Mouse (Mus musculus) forebrain, embryonic 16.5 days (tissue): ENCODE results near the gene Pxmp4. TPM values are rescaled to one million over a fixed set of nuclear protein-coding genes. Genes with fewer than 3 reads are reported as not detected.
A peak's percentile ranks its signal among the peaks of the same experiment; 100 is the strongest.

ENCODE experiments used
- ATAC-seq: fragments of 200-750 bp; cut with Nextera tagmentation; 2 replicates; pipeline ENCODE4 v1.8.0; 2017; ENCODE audit warnings: mild to moderate bottlenecking, moderate library complexity
- H3K27ac ChIP-seq: fragments of 300-500 bp; sonication (generic); 2 replicates; pipeline ENCODE4 v1.5.1; 2014; ENCODE audit warnings: low read length, control low read depth
- H3K27me3 ChIP-seq: fragments of 300-500 bp; sonication (generic); replicated peaks from 2 replicates; pipeline ENCODE4 v1.6.1; 2014; ENCODE audit warnings: low read length; ENCODE audit not compliant: control insufficient read depth, insufficient read depth
- H3K36me3 ChIP-seq: fragments of 300-500 bp; sonication (generic); 2 replicates; pipeline ENCODE4 v1.6.1; 2014; ENCODE audit not compliant: control insufficient read depth, insufficient read depth
- H3K4me1 ChIP-seq: fragments of 300-500 bp; sonication (generic); replicated peaks from 2 replicates; pipeline ENCODE4 v1.6.1; 2014; ENCODE audit warnings: low read length; ENCODE audit not compliant: control insufficient read depth, insufficient read depth
- H3K4me2 ChIP-seq: fragments of 300-500 bp; sonication (generic); 2 replicates; pipeline ENCODE4 v1.6.1; 2014; ENCODE audit warnings: mild to moderate bottlenecking, low read length, control low read depth
- H3K4me3 ChIP-seq: fragments of 300-500 bp; sonication (generic); replicated peaks from 2 replicates; pipeline ENCODE4 v1.5.1; 2014; ENCODE audit warnings: mild to moderate bottlenecking, low read length, control low read depth
- H3K9ac ChIP-seq: fragments of 300-500 bp; sonication (generic); replicated peaks from 2 replicates; pipeline ENCODE4 v1.6.1; 2014; ENCODE audit warnings: low read depth, low read length, control low read depth
- H3K9me3 ChIP-seq: fragments of 300-500 bp; sonication (generic); 2 replicates; pipeline ENCODE4 v1.6.1; 2016; ENCODE audit warnings: low read length; ENCODE audit not compliant: control insufficient read depth
- WGBS: fragments of 180-500 bp; shearing (Covaris S2); extraction: QIAGEN DNeasy Blood & Tissue Kit; methylation state at CpG from one replicate; pipeline ENCODE4 v1.1.7; 2014; 5-methylcytosine and 5-hydroxymethylcytosine counted together
- polyA plus RNA-seq: library from polyadenylated mRNA; unstranded; fragments of >200 nt; fragmentation: Nextera tagmentation; extraction: Ambion mirVana; gene quantifications from 2 replicates; pipeline ENCODE4 v1.2.1, GENCODE M21; 2015

The Pxmp4 gene
- polyA plus RNA-seq, result 12.0 and 14.8 TPM in 2 replicates

- Histone ChIP-seq H3K4me2 (peak within 1 kb of the TSS; percentile 74), H3K27me3 (peaks cover 2% of the 10 kb centered on the region; the same call in 1 of the 2 replicates), H3K27ac (no peak within 1 kb of the TSS), H3K36me3 (no peaks in the 10 kb centered on the region), H3K4me3 (peak within 1 kb of the TSS; percentile 74), H3K9me3 (no peaks in the 10 kb centered on the region), H3K9ac (peak within 1 kb of the TSS; percentile 73), H3K4me1 (peaks cover 13% of the 10 kb centered on the region)
- peak; percentile 100 for ATAC-seq
- WGBS, result 1% methylated on average over 13 of the region's 13 CpGs
Measured at GRCm38 (mm10) chr2:154603638-154604153, at the start of gene Pxmp4. Gene Pxmp4, minus strand, starts transcription at chr2:154603708.

- no peak for ATAC-seq
- H3K27ac ChIP-seq, result no peak within 1 kb of the TSS
Measured at GRCm38 (mm10) chr2:154651363-154651762, 47.9 kb upstream of the Pxmp4 start, which contains the start of gene Chmp4b. Gene Chmp4b, plus strand, starts transcription at chr2:154651705.

DNA sequence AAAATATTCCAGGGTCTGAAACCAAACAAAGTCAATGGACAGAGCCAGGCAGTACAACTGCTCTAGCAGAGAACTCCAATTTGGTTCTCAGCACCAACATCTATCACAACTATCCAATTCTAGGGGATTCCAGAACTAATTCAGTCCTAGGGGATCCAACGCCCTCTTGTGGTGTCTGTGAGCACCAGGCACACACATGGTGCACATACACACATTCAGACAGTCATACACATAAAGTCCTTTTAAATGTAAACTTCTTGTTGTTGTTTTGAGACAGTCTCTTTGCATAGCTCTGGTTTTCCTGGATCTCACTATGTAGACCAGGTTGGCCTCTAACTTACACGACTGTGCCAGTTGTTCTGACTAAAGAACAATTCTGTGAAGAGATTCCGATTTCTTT, 46.9 kb upstream of the Pxmp4 start:
- H3K27ac ChIP-seq, result no peak overlapping the region
- no peaks in the 10 kb centered on the region for H3K27me3 ChIP-seq
- no peak for ATAC-seq
- 0 out of 2 replicates have a peak, but pooled peaks cover 2% of the 10 kb centered on the region for H3K9me3 ChIP-seq
- no peak overlapping the region for H3K4me3 ChIP-seq
- no peaks in the 10 kb centered on the region for H3K4me1 ChIP-seq
- WGBS, result 83% methylated on average over 3 of the region's 3 CpGs
- H3K36me3 ChIP-seq, result peaks cover 3% of the 10 kb centered on the region
- no peak overlapping the region for H3K4me2 ChIP-seq
- no peak overlapping the region for H3K9ac ChIP-seq

More at GRCm38 (mm10) chr2:154651363-154651762, 47.9 kb upstream of the Pxmp4 start, which contains the start of gene Chmp4b:
- Histone ChIP-seq H3K4me3 (no peak within 1 kb of the TSS), H3K27me3 (no peaks in the 10 kb centered on the region), H3K9me3 (0 out of 2 replicates have a peak, but pooled peaks cover 2% of the 10 kb centered on the region), H3K4me1 (peaks cover 2% of the 10 kb centered on the region; the same call in 1 of the 2 replicates), H3K4me2 (no peak within 1 kb of the TSS), H3K9ac (no peak within 1 kb of the TSS), H3K36me3 (peaks cover 1% of the 10 kb centered on the region; the same call in 1 of the 2 replicates)
- 64% methylated on average over 8 of the region's 8 CpGs for WGBS

DNA sequence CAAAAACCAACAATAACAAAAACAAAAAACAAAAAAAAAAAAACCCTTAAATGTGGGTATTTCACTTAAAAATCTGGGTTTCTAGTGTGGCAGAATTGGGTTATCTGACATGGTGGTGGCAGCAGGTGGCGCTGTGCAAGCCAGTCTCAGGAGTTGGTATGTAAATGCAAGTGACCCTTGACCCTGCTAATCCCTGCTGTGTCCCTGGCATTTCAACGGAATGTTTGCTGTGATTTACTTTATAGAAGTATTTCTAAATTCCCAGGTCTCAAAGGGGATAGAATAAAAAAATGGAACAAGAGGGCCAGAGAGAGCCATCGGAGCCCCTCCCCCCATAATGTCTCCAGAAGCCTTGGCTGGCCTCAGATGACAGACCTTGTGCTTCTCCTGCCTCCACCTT, 44.6 kb upstream of the Pxmp4 start:
- Histone ChIP-seq H3K36me3 (peaks cover 8% of the 10 kb centered on the region), H3K4me2 (no peak overlapping the region)
- WGBS, result 24% methylated on average over 3 of the region's 3 CpGs

DNA sequence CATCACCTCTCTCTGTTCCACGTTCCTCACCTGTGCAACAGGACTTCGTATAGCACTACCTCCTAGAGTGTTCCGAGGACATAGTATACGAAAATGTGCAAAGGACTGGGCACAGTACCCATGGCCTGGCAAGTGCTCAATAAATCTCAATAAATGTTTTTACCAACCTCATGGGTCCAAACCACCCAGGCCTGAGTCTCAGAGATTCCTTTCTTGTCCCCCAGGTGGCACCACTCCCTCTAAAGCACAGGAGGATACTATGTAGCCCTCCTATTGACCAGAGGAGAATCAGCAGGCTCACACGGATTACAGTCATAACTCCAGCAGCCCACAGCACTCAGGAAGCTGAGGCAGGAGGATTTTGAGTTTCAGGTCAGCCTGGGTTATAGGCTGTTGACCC, 43.1 kb upstream of the Pxmp4 start:
- H3K27me3 ChIP-seq, result no peaks in the 10 kb centered on the region
- 74% methylated on average over 5 of the region's 5 CpGs for WGBS
- H3K4me2 ChIP-seq, result no peak overlapping the region
- peak; percentile 10; the same call in 1 of the 2 replicates for ATAC-seq
- 0 out of 2 replicates have a peak, but pooled peaks cover 2% of the 10 kb centered on the region for H3K9me3 ChIP-seq
- no peaks in the 10 kb centered on the region for H3K4me1 ChIP-seq
- H3K36me3 ChIP-seq, result peaks cover 18% of the 10 kb centered on the region
- H3K4me3 ChIP-seq, result no peak overlapping the region
- no peak overlapping the region for H3K9ac ChIP-seq
- H3K27ac ChIP-seq, result no peak overlapping the region

More for the DNA sequence above, 44.6 kb upstream of the Pxmp4 start:
- no peaks in the 10 kb centered on the region for H3K27me3 ChIP-seq
- H3K4me3 ChIP-seq, result no peak overlapping the region
- H3K9me3 ChIP-seq, result 0 out of 2 replicates have a peak, but pooled peaks cover 2% of the 10 kb centered on the region
- H3K27ac ChIP-seq, result no peak overlapping the region
- no peak overlapping the region for H3K9ac ChIP-seq
- no peak for ATAC-seq
- no peaks in the 10 kb centered on the region for H3K4me1 ChIP-seq

GRCm38 (mm10) chr2:154642712-154643385, 39.3 kb upstream of the Pxmp4 start:
- Histone ChIP-seq H3K27me3 (no peaks in the 10 kb centered on the region), H3K9ac (no peak overlapping the region), H3K36me3 (peaks cover 34% of the 10 kb centered on the region), H3K27ac (no peak overlapping the region), H3K4me1 (no peaks in the 10 kb centered on the region), H3K9me3 (peaks cover 6% of the 10 kb centered on the region; the same call in 1 of the 2 replicates), H3K4me2 (no peak overlapping the region), H3K4me3 (no peak overlapping the region)
- 90% methylated on average over 6 of the region's 6 CpGs for WGBS
- ATAC-seq, result no peak

- peaks cover 6% of the 10 kb centered on the region; the same call in 1 of the 2 replicates for H3K9me3 ChIP-seq
- ATAC-seq, result no peak
- H3K27ac ChIP-seq, result no peak overlapping the region
- H3K4me1 ChIP-seq, result no peaks in the 10 kb centered on the region
- peaks cover 36% of the 10 kb centered on the region for H3K36me3 ChIP-seq
- no peak overlapping the region for H3K9ac ChIP-seq
- no peaks in the 10 kb centered on the region for H3K27me3 ChIP-seq
- WGBS, result 97% methylated on average over 9 of the region's 9 CpGs
- no peak overlapping the region for H3K4me3 ChIP-seq
- H3K4me2 ChIP-seq, result no peak overlapping the region
Measured at GRCm38 (mm10) chr2:154642005-154642459, 38.5 kb upstream of the Pxmp4 start.

- no peak for ATAC-seq
- Histone ChIP-seq H3K36me3 (peaks cover 33% of the 10 kb centered on the region), H3K27ac (no peak overlapping the region), H3K4me2 (no peak overlapping the region), H3K4me1 (no peaks in the 10 kb centered on the region), H3K27me3 (no peaks in the 10 kb centered on the region), H3K4me3 (no peak overlapping the region), H3K9me3 (peaks cover 6% of the 10 kb centered on the region; the same call in 1 of the 2 replicates), H3K9ac (no peak overlapping the region)
- WGBS, result 81% methylated on average over 8 of the region's 8 CpGs
Measured at GRCm38 (mm10) chr2:154641176-154641575, 37.7 kb upstream of the Pxmp4 start.

- H3K4me1 ChIP-seq, result no peaks in the 10 kb centered on the region
- no peak overlapping the region for H3K4me2 ChIP-seq
- WGBS, result 95% methylated on average over 4 of the region's 4 CpGs
- no peaks in the 10 kb centered on the region for H3K27me3 ChIP-seq
- no peak overlapping the region for H3K4me3 ChIP-seq
- peaks cover 41% of the 10 kb centered on the region for H3K36me3 ChIP-seq
- no peak overlapping the region for H3K9ac ChIP-seq
- no peak overlapping the region for H3K27ac ChIP-seq
- no peak for ATAC-seq
- peaks cover 6% of the 10 kb centered on the region; the same call in 1 of the 2 replicates for H3K9me3 ChIP-seq
Measured at GRCm38 (mm10) chr2:154639115-154639514, 35.6 kb upstream of the Pxmp4 start.
